Mouse (Mus musculus) cerebellum, adult (tissue): ENCODE data around the gene Zcchc17.

Experiments used
- ATAC-seq: cut with Nextera tagmentation; 2 replicates; pipeline ENCODE4 v1.9.2; 2017; ENCODE audit warnings: mild to moderate bottlenecking, moderate library complexity, mixed read lengths; ENCODE audit not compliant: insufficient number of reproducible peaks, low FRiP score, low TSS enrichment

The Zcchc17 gene

DNA sequence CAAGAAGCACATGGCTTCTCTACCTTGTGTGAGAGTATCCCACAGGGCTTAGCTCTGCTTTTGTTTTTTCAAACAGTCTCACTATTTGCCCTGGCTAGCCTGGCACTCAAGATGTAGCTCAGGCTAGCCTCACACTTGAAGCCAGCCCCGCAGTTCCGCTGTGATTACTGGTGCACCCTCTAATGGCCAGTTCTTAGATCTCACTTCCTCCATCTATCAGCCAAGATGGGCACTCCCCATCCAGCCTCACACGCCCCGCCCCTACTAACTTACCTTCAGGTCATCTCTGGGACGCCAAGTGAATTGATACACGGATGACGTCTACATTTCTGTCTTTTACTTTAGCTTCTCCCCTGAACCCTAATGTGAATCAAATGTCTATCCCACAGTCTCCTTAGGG, 40.2 kb downstream of the Zcchc17 start:
- ATAC-seq, result no peak

DNA sequence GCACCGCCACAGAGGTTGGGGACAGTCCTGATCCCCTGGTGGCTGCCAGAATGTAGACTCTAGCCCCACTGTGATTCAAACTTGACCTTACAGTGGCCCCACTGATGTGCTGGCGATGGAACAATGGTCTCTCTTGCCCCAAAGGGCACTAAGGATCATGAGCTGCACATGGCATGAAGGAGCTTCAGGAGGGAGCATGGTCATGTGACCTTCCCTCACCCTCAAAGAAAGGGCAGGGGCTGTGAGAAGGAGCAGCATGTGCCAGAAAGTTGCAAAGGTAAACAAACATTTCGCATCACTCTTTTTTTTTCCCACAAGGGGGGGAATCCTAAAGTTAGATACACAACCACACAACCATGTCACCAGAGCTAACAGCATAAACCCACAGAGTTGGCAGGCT, 41.6 kb downstream of the Zcchc17 start:
- no peak for ATAC-seq

DNA sequence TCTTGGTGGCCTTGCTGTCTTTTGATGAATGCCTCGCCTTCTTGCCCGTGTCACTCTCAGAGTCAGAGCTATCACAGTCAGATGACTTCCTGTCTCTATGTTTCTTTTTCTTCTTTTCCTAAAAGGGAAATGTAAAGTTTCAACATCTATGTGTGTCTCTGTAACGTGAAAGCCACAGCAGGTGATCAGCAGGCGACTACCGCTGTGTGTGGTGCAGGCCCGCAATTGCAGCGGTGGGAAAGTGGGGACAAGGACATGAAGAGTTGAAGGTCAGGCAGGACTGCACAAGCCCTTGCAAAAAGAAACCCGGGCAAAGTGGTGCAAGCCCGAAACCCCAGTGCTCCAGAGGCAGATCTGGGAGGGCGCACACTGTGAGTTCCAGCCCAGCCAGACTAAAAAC, 43.1 kb downstream of the Zcchc17 start:
- no peak for ATAC-seq

DNA sequence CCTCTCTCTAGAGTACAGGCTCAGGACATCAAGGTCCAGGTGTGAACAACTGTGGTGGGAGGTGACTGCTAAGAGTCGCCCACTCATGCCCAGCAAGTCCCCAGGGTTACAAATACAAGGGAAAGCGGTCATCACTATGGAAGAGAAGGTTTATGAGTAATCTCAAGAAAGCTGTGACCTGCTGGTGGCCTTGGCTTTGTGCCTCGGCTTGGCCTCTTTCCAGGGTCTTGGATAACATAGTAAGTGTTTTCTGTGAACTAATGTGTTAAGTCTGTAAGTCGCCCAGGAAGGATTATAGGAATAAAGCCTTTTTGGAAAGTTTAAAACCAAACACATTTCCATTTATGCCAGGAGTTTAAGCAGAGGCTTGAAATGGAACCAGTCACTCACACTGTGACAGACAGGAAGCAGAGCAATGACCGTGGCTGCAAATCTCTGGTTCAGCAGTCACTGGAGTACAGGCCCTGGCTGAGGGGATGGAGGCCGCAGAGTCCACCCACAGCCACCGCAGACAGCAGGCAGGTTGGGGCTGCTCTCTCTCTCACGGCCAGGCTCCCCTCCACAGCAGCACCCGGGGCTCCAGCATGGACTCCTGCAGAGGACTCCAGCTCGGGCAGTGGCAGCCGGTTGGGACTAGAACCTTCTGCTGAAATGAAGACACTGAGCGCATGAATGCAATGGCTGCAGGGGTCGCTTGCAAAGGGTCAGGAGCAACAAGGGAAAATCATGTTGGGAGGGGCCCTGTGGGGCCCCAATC, 43.8 kb downstream of the Zcchc17 start:
- no peak for ATAC-seq

DNA sequence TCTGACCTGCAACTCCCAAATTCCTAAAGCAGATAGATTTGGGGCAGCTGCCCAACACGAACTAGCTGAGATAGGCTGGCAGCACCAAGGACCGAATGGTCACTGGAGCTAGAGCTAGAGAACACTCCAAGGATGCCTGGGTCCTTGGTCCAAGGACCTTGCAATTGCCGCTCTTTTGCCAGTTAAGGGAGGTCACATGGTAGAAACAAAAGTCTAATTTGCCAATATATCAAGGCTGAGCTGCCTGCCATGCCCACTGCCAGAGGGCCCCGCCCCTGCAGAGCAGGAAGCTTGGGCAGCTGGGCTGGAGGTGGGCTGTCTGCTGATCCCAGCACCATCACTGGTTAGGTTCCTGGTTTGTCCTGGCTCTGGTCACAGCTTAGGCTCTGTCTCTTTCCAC, 46.2 kb downstream of the Zcchc17 start:
- no peak for ATAC-seq

DNA sequence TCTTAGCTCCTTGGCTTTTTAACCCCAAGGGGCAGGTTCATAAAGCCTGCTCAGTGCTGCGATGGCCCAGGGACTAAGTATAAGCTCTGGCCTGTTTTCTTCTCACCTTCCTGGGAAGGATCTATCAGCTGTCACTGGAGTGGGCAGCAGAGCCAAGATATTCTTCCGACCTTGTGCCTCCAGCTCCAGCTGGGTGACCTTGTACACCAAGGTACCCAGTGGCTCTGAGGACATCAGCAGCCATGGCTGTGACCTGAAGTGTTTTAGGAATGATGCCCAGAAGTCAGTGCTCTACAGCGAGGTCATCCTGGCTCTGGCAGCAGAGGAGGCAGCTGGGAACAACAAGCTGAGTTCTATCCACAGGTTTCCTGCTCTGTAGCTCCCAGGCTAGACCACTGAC, 47.2 kb downstream of the Zcchc17 start:
- ATAC-seq, result no peak

DNA sequence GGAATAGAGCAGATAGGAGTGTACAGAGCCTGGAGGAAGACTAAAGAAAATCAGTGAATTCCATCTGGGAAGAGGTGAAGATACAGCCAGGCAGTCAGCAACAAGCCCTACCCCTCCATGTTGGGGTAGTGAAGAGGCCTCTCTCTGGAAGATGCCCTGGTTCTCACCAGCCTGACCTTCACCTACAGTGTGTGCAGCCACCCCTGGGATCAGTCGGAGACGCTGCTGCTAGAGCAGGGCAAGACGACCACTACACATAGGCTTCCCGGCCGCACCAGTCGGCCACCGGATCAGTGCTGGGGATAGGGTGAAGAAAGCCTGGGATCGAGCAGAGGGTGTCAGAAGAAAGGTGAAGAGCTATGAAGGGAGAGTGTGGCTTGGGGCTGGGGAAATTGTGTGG, 50.5 kb downstream of the Zcchc17 start:
- ATAC-seq, result no peak

DNA sequence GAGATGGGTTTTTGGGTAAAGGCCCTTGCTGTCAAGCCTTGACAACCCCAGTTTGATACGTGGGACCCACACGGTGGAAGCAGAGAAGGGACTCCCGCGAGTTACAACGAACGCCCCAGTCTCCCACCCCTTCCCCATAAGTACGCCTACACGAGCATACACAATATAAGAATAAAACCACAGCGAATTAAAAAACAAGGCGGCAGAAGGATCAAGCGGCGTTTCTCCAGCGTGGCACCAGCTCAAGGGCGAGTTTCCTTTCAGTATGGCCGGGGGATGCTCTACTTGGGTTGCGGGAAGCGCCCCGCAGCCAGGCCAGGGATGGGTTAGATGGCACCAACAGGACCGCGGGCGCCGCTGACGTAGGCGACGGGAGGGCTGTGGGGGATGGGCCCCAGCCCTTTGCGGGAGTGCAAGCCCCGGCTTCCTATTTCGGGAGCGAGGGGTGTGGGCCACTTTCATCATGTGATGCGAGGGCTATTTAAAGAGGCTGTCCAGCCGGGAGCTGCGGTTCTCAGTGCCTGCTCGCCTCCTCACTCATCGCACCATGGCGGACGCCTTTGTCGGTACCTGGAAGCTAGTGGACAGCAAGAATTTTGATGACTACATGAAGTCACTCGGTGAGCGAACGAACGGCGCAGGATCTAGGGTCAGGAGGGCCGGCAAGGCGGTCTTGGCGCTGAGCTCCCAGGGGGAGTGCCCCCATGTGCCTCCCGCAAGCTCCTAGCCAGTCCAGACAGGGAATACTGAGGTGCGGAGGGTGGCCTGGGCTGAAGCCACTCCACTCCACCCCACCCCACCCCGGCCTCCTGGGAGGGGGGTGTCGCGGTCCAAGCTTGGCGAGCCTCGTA, 51.3 kb downstream of the Zcchc17 start, which contains the start of the genes Fabp3 and Gm10570:
TSS of gene Fabp3 (plus strand) at position 365 of the 851 bp plus-strand sequence.
TSS of gene Gm10570 (minus strand) at position 444 of the 851 bp plus-strand sequence.
- ATAC-seq, result peak; percentile 66; the same call in 1 of the 2 replicates

DNA sequence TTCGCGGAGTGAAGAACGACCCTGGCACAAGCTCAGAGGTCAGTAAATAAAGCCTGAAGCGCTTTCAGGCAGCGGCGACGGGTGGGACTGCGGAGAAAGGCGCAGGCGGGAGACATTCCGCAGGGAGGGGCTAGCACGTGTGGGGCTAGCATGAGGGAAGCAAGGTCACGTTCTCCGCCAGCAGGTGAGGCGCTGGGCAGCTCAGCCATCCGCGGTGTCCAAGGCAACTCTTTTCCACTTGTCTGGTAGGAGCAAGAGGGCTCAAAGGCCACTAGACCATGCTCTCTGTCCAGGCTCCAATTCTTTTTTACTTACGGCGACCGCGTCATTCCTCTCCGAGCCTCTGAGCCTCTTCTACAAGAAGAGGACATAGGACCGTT, 51.9 kb downstream of the Zcchc17 start:
- 0 out of 2 replicates have a peak, but pooled peaks have one; percentile 18 for ATAC-seq

DNA sequence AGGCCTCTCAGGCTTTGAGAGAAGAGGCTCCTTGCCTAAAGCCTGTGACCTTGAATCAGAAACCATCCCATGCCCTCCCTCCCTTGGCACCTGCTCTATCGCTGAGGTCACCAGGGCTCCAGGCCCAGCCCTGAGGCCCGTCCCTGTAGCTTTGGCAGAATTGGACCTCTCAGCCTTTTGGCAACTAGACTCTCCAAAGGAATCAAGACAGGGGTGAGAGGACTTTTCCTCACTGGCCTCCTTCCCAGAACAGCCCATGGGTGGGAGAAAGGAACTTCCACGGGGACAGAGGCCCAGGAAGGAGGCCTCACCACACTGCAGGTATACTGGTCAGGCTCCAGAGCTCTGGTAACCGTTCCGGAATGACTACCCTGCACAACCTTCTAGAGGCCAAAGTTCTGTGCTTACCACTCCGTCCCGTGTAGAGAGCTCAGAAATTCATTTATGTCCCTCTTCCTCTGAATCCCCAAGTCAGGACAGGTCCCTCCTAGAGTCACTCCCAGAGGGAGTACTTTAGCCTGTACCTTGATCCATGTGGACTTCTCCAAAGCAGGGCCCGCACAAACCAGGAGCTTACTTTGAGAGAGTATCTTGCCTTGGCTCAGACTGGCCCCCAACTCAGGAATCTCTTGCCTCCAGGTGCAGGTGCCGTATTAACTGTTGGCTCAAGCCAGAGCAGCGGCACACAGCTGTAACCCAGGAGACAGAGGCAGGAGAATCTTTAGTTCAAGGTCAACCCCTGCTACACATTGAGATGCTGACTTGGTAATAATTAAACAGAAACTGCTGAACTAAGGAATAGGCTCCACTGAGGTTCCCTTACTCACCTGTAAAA, 52.7 kb downstream of the Zcchc17 start:
- no peak for ATAC-seq

DNA sequence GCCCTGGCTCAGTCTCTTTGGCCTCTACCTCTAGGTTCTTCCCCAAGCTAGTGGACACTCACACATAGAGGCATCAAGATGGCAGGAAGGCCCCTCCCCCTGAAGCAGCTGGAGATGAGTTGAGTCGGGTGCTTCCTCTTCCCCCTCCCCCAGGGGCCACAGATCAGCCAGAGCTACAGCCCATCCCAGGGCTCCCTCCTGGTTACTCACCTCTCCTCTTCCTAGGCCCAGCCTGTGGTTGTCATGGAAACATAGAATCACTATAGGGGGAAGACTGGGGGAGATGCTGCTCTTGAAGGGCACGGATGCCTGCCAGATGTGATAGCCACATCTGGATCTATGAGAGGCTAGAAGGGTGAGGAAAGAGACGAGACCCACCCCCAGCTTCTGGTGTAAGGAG, 55.0 kb downstream of the Zcchc17 start:
- no peak for ATAC-seq

DNA sequence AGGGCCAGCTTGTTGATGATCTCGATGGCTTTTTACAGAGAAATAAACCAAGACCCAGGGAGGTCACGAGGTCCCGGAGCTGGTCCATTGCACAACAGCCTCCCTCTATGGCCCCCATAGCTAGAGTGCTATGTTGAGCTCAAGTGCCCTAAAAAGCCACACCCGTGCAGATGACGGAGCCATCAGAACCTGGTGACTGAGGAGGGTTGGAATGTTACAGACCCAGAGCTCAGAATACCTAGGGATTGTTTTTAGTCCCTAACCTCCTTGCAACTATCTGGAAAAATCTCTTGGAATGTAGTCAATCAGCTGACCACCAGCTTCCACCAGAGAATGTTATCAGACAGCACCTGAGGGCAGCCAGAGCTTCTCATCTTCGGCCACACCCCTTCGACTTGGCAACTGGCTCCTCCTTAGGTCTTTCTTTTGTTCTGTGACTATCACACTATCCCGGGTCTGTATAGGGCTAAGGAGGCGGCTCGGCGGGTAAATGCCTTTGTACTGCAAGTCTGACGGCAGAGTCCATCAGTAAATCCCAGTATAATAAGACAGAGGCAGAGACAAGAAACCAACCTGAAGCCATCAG, 57.4 kb downstream of the Zcchc17 start:
- ATAC-seq, result no peak

DNA sequence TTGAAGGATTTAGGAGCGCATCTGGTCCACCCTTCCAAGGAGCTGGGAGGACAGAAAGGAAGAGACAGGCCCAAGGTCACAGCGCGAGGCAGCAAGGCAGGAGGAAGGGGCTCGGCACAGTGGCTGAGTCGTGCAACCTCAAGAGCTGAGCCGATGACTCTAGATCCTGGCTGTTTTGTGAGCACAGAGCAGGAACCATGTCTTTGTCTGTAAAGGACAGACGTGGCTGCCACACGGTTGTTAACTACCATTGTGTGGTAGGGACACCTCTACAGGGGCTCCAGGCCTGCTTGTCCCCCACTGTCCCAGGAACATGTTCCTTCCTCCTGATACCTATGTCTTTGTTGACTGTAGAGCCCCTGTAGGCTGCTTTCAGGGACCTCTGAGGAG, 60.1 kb downstream of the Zcchc17 start:
- ATAC-seq, result 0 out of 2 replicates have a peak, but pooled peaks have one; percentile 18

DNA sequence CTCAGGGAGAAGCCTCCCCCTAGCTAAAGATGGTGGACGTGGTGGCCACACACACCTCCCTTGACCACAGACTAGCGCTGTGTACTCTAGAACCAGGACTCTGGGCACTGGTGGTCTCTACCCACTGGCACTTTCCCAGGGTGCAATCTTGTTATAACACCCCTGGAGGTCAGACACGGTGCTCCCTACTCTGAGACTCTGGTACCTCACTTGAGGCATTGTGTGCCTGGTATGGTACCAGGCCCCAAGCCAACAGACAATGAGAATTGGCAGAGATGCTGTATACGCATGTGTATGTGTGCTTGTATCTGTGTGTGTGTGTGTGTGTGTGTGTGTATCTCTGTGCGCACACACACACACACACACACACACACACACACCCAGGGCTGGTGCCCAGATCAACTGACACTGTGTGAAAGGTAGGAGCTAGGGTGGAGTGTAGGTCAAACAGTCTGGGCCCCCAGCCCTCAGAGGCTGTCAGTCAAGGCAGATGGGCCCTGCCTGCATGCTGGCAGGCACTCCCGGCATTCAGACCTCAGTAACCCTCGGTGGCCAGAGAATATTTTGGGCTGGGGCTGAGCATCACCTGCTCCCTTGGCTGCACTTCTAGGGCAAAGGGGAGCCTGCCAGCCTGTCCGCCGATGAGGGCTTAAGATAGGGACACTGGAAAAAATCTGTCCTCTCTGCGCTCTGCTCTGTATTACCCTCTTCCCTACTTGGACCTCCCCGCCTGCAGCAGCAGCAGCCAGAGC, 60.7 kb downstream of the Zcchc17 start:
- ATAC-seq, result peak; percentile 79

DNA sequence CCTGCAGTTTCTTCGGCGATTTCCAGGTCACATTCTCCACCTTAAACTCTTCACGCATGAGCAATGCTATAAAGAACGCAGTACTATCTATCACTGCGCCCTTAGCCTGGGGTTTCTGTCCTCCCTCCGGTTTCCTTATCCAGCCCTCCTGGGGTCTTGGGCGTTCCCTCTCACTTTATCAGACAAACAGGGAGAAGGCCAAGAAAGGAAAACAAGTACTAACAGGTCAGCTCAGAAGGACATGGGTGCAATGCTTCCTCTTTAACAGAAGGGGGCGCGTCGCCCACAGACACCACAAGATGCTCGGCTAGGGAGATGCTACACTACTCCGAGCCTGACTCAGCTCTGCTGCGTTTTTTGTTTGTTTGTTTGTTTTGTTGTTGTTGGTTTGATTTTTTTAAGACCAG, 62.6 kb downstream of the Zcchc17 start:
- no peak for ATAC-seq

DNA sequence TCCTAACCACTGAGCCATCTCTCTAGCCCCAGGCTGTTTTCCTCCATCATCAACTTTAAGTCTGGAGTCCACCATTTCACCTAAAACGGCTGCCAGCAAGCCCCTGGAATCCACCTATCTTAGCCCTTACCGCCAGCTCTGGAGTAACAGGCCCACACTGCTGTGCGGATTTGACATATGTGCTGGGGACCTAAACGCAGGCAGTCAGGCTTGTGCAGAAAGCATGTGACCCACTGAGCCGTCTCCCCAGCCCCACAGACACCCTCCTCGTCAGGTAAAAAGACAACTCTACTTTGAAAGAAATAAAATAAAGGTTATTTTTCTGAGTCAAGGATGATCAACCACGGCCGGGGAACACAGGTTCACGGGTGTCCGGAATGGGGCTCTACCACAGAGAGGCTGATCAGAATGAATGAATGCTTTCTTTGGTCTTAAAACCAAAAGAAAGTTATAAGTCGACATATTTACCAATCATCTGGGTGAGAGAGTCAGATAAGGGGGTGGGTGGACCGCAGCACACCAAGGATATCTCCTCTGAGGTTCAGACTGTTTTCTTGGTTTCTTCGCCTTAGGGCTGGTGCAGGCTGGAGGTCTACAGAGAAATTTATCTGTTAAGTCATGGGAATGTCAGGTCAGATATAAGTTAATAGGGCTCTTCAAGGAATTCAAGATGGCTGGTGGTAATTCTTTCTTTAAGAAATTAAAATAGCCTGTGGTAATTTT, 63.3 kb downstream of the Zcchc17 start:
- ATAC-seq, result no peak

DNA sequence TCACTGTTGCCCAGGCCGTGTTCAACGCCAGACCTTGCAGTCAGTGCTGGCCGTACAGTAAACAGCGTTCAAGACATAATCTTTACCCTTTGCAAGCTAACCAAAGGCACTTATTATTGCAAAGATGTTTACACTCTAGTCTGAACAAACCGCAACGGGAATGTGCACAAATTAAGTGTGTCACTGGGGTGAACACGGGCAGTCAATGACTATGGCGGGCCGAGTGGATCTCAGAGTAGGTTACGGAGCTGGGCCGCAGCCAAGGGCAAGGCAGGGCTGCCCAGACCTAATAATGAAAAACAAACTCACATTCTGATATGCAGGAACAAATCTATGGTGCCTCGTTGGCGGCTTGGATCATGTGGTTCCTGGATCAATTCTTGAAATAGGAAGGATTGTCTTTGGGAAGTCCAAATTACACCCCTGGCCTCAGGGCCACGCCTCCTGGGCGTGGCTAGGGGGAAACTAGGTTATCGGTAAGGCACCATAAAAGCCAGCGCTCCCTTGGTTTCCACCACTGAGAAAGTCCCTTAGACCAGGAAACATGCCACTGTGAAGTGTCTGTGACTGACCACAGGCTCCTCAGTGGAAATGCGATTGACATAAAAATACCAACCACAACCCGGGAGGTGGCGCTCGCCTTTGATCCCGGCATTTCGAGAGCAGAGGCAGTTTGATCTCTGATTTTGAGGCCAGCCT, 64.5 kb downstream of the Zcchc17 start:
- no peak for ATAC-seq

DNA sequence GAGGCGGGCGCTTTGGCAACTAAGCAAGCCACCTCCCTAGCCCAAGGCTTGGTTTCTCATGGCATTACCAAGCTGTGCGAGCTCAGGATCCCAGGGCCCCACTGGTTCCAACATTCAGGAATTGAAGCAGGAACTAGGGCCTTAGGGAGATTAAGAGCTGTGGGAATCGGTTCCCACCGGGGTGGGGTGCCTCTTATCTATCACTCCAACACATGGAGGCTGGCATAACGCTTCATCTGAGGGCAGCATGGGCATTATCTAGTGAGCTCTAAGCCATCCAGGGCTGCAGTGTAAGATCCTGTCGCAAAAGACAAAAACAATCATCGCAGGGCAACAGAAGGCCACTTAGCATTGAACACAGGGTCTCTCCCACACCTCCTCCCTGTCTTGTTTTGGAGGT, 65.2 kb downstream of the Zcchc17 start:
- no peak for ATAC-seq
